Mouse (Mus musculus): ENCODE results near the gene Pbx4.

DNA sequence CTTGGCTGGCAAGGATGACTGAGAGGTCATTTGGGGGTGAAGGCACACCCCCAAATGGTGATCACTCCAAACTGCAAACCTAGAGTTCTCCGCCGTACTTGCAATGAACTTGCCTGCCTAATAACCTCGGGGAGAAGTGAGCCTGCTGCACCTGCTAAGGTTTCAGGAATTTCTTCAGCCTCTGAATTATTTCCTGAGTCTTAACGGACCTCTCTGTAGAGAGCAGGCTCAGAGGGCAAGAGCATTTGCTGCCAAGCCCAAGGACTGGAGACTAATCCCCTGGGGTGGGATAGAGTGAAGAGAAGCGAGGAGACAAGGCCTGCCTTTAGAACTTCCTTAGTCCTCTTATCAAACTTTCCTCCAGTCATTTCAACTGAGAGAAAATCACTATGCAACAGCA is 42.6 kb upstream of the Pbx4 start:
- no peak for TF ChIP-seq POLR2A (IDR thresholded peaks at IDR 0.05; ENCODE audit: low read depth, low read length)
- no peak for TF ChIP-seq CTCF (conservative IDR thresholded peaks at IDR 0.05 in 1 of 2, IDR thresholded peaks at IDR 0.05 in 1 of 2; ENCODE audit: low read depth in 2 of 2, low read length in 2 of 2)
- no peak for TF ChIP-seq POLR2AphosphoS2 (IDR thresholded peaks at IDR 0.05; ENCODE audit: low read depth, low read length)
- TF ChIP-seq NELFE (IDR thresholded peaks at IDR 0.05; ENCODE audit: low read depth, low read length): no peak
- no peak for TF ChIP-seq GABPA (IDR thresholded peaks at IDR 0.05; ENCODE audit: insufficient replicate concordance, low read depth, low read length)
- TF ChIP-seq HCFC1 (IDR thresholded peaks at IDR 0.05; ENCODE audit: low read depth, low read length): no peak
- no peak for TF ChIP-seq MAFK (IDR thresholded peaks at IDR 0.05; ENCODE audit: insufficient replicate concordance, low read length)
- no peak for TF ChIP-seq KAT2A (IDR thresholded peaks at IDR 0.05; ENCODE audit: insufficient replicate concordance, low read length)
- no peak for TF ChIP-seq SIN3A (IDR thresholded peaks at IDR 0.05; ENCODE audit: low read length)
- no peak for TF ChIP-seq EP300 (IDR thresholded peaks at IDR 0.05; ENCODE audit: low read length)
- no peak for TF ChIP-seq MAX (IDR thresholded peaks at IDR 0.05; ENCODE audit: low read length)
- no peak for TF ChIP-seq MXI1 (IDR thresholded peaks at IDR 0.05; ENCODE audit: low read depth, low read length)
- TF ChIP-seq CHD1 (IDR thresholded peaks at IDR 0.05; ENCODE audit: low read depth, low read length): no peak
- TF ChIP-seq USF1 (IDR thresholded peaks at IDR 0.05; ENCODE audit: low read depth, low read length): no peak

All from CH12.LX (cell line).